Mouse (Mus musculus) hindbrain, embryonic 15.5 days (tissue): ENCODE data around the gene Qk. TPM values are rescaled to one million over a fixed set of nuclear protein-coding genes. Genes with fewer than 3 reads are reported as not detected.

Source experiments
- ATAC-seq: fragments of 200-750 bp; cut with Nextera tagmentation; 2 replicates; pipeline ENCODE4 v1.8.0; 2017; ENCODE audit warnings: low read depth, moderate number of reproducible peaks, moderate TSS enrichment; ENCODE audit not compliant: low FRiP score
- H3K27ac ChIP-seq: fragments of 300-500 bp; sonication (generic); replicated peaks from 2 replicates; pipeline ENCODE4 v1.5.1; 2015; ENCODE audit warnings: mild to moderate bottlenecking, inconsistent platforms
- H3K27me3 ChIP-seq: fragments of 300-500 bp; sonication (generic); 2 replicates; pipeline ENCODE4 v1.6.1; 2015; ENCODE audit warnings: control low read depth, inconsistent platforms
- H3K36me3 ChIP-seq: fragments of 300-500 bp; sonication (generic); 2 replicates; pipeline ENCODE4 v1.6.1; 2015; ENCODE audit warnings: control low read depth, inconsistent platforms
- H3K4me1 ChIP-seq: fragments of 300-500 bp; sonication (generic); replicated peaks from 2 replicates; pipeline ENCODE4 v1.6.1; 2015; ENCODE audit warnings: control low read depth, inconsistent platforms
- H3K4me2 ChIP-seq: fragments of 300-500 bp; sonication (generic); 2 replicates; pipeline ENCODE4 v1.6.1; 2015; ENCODE audit warnings: moderate library complexity, mild to moderate bottlenecking, inconsistent platforms
- H3K4me3 ChIP-seq: fragments of 300-500 bp; sonication (generic); 2 replicates; pipeline ENCODE4 v1.5.1; 2015; ENCODE audit warnings: mild to moderate bottlenecking, inconsistent platforms
- H3K9ac ChIP-seq: fragments of 300-500 bp; sonication (generic); 2 replicates; pipeline ENCODE4 v1.6.1; 2015; ENCODE audit warnings: inconsistent platforms
- H3K9me3 ChIP-seq: fragments of 300-500 bp; sonication (generic); 2 replicates; pipeline ENCODE4 v1.6.1; 2016; ENCODE audit warnings: control low read depth, inconsistent platforms
- WGBS: fragments of 180-500 bp; shearing (Covaris S2); methylation state at CpG from one replicate; pipeline ENCODE4 v1.1.7; 2015; 5-methylcytosine and 5-hydroxymethylcytosine counted together
- polyA plus RNA-seq: library from polyadenylated mRNA; unstranded; fragments of >200 nt; fragmentation: Nextera tagmentation; extraction: Ambion mirVana; gene quantifications from 2 replicates; pipeline ENCODE4 v1.2.1, GENCODE M21; 2015

Gene Qk
- polyA plus RNA-seq, 1 experiment from 2014 or later = 47.2 TPM

- H3K4me1 ChIP-seq = no peaks in the 10 kb centered on the region
- H3K9me3 ChIP-seq = no peaks in the 10 kb centered on the region
- no peak overlapping the region for H3K27ac ChIP-seq
- H3K9ac ChIP-seq = no peak overlapping the region
- H3K36me3 ChIP-seq = no peaks in the 10 kb centered on the region
- ATAC-seq = no peak
- H3K27me3 ChIP-seq = no peaks in the 10 kb centered on the region
- H3K4me2 ChIP-seq = no peak overlapping the region
- H3K4me3 ChIP-seq = no peak overlapping the region
- 90% methylated on average over 6 of the region's 6 CpGs for WGBS
Measured at GRCm38 (mm10) chr17:10160415-10160814, 159.2 kb downstream of the Qk start.

- no peak for ATAC-seq
- H3K4me3 ChIP-seq = no peak overlapping the region
- WGBS = 55% methylated on average over 8 of the region's 8 CpGs
Measured at GRCm38 (mm10) chr17:10152808-10153413, 166.7 kb downstream of the Qk start.

More at GRCm38 (mm10) chr17:10152808-10153413, 166.7 kb downstream of the Qk start:
- H3K27ac ChIP-seq = no peak overlapping the region
- 0 out of 2 replicates have a peak, but pooled peaks cover 4% of the 10 kb centered on the region for H3K27me3 ChIP-seq
- no peaks in the 10 kb centered on the region for H3K9me3 ChIP-seq
- H3K9ac ChIP-seq = no peak overlapping the region
- H3K4me1 ChIP-seq = no peaks in the 10 kb centered on the region; the same call in 1 of the 2 replicates
- no peak overlapping the region for H3K4me2 ChIP-seq
- H3K36me3 ChIP-seq = no peaks in the 10 kb centered on the region
